Mouse (Mus musculus) thymus, postnatal 36 days (tissue): ENCODE data around the gene Dynll1.
"Not testable (repeated sequence)": the region's sequence is repeated elsewhere in the genome, so short reads cannot be mapped to it uniquely, and the experiment has no call there.

Experiments used
- DNase-seq, 2 experiments: peaks; one replicate each; pipeline ENCODE4 v3.0.0; 2022; ENCODE audit warnings: mixed read lengths in 2 of 2

Gene Dynll1

GRCm38 (mm10) chr5:115312354-115312753, 11.6 kb upstream of the Dynll1 start:
- DNase-seq = no peak

DNA sequence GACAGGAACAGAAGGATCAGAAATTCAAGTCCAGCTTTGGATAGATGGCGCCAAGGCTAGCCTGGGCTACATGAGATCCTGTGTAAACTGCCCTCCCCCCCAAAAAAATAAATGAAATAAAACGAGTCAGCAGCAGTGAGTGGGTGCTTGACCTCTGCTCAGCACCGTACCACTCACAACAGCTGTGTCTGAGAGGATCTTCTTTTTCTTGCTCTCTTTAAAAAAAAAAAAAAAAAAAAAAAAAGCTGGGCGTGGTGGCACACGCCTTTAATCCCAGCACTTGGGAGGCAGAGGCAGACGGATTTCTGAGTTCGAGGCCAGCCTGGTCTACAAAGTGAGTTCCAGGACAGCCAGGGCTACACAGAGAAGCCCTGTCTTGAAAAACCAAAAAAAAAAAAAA, 1.4 kb upstream of the Dynll1 start:
- DNase-seq = not testable (repeated sequence)

DNA sequence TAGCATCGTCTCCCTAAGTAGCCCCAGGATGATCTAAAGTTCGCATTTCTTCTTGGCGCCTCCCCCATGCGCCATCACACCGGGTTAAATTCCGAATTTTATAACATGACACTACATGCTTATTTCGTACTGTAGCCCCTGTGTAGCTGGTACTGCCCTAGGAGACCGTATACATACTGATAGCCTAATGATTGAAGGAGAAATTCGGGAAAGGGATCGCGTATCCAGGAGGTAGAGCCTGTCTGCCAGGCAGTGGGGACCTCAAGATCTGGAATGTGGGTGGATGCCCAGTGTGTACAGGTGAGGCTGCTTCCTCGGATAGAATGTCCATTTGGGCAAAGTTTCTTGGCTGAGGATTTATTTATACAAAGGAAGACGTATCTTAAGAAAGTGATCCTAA, 816 bp upstream of the Dynll1 start:
- peak in 1 of 2 experiments; percentile 16 for DNase-seq

- DNase-seq = no peak
Measured at GRCm38 (mm10) chr5:115300035-115300744, 609 bp downstream of the Dynll1 start.

- no peak for DNase-seq
Measured at GRCm38 (mm10) chr5:115296347-115296746, 4.5 kb downstream of the Dynll1 start.

GRCm38 (mm10) chr5:115294173-115294572, 6.6 kb downstream of the Dynll1 start:
- DNase-seq = peak in 1 of 2 experiments; percentile 22

DNA sequence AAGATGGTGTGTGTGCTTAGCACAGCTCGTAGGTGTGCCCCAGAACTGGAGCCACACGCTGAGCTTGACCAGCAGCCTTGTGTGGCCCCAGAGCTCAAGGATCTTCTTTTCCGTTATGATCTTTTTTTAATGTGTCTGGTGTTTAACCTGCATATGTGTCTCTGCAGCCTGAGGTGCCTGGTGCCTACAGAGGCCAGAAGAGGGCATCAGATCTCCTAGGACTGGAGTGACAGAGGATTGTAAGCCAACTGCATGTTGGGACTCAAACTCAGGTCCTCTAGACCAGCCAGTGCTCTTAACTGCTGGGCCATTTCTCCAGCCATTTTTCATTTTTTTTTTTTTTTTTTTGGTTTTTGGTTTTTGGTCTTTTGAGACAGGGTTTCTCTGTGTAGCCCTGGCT, 16.1 kb downstream of the Dynll1 start:
- peak; percentile 25 to 27 for DNase-seq

GRCm38 (mm10) chr5:115280050-115280687, 20.6 kb downstream of the Dynll1 start:
- peak in 1 of 2 experiments; percentile 58 for DNase-seq

GRCm38 (mm10) chr5:115279226-115280049, 21.4 kb downstream of the Dynll1 start, which contains the start of gene Coq5:
TSS of gene Coq5 (plus strand) at chr5:115279666.
- DNase-seq = peak; percentile 86

DNA sequence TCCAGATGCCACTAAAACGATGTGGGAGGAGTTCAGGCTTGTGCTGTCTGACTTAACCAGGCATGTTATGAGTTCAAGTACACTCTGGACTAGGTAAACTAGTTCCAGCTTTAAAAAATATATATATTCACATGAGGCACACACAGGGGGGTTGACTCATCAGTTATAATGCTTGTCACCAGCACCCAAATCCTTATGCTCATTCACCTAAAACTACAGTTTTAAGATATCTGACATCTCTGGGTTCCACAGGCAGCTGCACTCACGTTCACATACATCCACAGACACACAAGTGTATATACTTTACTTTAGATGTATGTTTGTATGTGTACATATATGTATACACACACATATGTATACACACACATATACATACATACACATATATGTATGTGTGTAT, 22.0 kb downstream of the Dynll1 start:
- no peak for DNase-seq

DNA sequence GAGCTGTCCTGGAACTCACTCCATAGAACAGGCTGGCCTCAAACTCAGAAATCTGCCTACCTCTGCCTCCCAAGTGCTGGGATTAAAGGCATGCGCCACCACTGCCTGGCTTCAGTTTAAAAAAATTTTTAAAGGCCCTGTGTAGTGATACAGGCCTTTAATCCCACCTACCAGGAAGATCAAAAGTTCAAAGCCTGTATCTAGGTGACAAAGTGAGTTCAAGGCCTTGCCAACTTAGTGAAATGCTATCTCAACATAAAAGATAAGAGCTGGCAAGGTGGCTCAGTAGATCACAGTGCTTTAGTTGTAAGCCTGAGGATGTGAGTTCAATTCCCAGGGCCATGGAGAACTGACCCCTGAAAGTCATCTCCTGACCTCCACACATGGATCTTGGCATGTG, 22.7 kb downstream of the Dynll1 start:
- no peak for DNase-seq

GRCm38 (mm10) chr5:115275998-115276397, 24.8 kb downstream of the Dynll1 start:
- DNase-seq = peak; percentile 37 to 42

DNA sequence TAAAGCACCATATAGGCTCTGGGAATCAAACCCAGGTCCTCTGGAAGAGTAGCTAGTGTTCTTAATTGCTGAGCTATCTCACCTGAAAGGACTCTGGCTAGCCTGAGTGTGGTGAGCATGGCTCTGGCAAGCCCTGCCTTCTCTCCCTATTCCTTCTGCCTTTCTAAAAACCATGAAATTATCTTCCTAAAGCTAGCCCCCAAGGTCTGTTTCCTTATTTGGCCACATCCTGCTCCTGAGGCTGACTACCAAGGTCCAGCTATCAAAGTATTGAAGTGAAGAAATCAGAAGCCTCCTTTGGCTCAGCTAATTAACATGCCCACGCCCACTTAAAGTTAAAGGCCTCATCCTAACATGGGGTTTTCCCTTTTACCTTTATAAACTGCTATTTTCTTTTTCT, 26.0 kb downstream of the Dynll1 start:
- no peak for DNase-seq

- DNase-seq = no peak
Measured at GRCm38 (mm10) chr5:115274353-115274752, 26.4 kb downstream of the Dynll1 start.

DNA sequence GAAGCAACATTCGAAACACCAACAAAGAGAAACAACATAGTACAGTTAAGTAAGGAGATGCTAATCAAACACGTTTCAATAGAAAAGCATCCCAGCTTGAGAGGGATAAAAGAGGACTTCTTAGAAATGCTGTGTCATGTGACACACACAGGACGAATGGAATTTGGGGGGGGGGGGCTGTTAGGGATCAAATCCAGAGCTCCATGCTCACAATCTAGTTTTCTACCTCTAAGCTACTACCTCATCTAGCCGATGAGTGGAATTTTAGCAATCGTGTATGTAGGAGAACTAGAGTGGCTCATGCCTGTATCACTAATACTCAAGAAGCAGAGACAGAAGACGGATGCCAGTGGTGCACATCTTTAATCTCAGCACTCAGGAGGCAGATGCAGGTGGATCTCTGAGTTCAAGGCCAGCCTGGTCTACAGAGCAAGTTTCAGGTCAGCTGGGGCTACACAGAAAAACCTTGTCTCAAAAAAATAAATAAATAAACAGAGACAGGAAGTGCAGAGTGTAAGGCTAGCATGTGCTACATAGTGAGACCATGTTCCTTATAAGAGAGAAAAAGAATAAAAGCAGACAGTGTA, 27.2 kb downstream of the Dynll1 start:
- no peak for DNase-seq

- DNase-seq = peak; percentile 96 to 98
Measured at GRCm38 (mm10) chr5:115272812-115273548, 27.8 kb downstream of the Dynll1 start, which contains the start of gene Rnf10. TSS of gene Rnf10 (minus strand) at chr5:115272898.

DNA sequence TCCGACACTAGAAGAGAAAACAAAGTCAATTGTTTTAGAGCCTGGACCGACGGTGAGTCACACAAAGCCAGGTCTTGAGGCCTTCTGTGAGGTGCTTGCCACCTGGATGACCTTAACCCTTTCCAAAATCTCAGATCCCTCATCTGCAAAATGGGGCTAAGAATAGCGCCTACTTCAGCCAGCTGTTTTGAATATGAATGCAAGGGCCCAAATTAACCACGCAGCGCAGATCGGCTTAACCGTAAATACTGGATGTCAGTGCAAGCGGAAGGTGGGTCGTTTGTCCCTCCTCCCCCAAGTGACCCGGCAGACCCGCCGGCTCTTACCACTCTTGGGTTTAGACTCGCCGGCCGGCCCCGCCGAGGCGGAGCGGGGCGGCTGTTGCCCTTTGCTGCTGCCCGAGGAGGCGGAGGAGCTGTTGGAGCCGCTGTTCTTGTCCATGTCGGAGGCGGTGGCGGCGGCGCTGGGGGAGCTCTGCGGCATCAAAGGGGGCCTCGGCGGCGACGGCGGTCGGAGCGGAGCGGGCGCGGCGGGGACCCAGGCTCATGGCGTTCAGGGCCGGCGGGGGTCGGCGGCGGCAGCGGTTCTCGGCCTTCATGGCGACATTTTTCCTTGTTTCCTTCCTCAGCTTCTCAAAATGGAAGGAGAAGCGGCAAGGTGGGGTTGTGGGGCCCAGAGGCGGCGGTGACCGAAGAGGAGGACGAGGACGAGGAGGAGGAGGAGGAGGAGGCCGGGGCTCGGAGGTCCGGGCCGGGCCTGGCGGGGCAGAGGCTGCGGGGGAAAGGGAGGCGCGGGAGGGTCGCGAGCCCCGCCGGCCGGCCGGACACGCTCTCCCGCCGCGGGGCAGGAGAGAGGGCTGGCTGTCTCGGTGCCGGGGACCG, 28.6 kb downstream of the Dynll1 start:
- DNase-seq = peak; percentile 55 to 65

DNA sequence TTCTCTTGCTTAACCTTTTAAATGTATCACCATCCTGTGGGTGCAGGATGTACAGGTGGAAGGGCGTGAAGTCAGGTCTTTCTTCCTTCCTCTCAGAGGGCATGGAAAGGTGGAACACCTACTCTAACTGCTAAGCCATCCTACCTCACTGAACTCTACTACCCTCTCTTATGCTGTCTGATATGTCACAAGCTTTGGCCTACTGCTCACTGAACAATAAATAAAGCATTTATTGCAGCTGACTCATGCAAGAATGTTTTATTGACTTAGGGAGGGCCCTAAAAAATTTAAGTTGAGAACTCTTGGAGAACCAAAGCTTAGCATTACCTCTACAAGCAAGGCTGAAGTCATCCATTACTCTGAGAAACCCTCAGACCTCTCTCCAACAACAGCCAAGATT, 30.8 kb downstream of the Dynll1 start:
- no peak for DNase-seq

- DNase-seq = no peak
Measured at GRCm38 (mm10) chr5:115268266-115268665, 32.5 kb downstream of the Dynll1 start.

- DNase-seq = no peak
Measured at GRCm38 (mm10) chr5:115267469-115268045, 33.2 kb downstream of the Dynll1 start.
